Mouse (Mus musculus): Measurements from ENCODE around the gene Jhy. TPM values are rescaled to one million over a fixed set of nuclear protein-coding genes. Genes with fewer than 3 reads are reported as not detected.

Gene Jhy
- polyA plus RNA-seq, 1 experiment from 2014 or later: 0.20 TPM

DNA sequence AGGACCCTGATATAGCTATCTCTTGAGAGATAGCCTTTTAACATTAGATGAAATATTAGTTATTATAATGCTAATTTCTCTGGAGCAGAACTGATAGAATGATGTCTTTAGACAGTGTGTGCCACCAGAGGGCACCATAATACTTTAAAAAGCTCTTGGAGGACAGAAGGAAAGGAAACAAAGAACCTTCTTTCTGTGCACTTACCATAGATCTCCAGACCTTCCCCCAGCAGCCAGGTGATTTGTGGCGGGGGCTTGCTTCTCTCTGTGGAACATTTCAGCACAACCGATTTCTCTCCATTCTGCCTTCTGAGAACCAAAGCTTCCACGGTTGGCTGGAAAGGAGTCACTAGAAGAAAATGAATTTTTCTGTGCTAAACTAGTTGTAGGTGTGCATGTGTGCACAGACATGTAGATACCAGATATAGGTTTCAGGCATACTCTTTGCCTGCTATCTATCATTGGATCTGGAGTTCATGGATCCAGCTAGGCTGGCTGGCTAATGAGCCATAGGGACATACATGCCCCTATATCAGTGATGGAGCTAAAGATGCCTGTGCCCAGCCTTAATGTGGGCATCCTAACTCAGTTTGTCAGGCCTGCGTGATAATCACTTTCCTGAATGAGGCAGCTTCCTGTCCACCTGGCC lies 26.1 kb upstream of the Jhy start:
- no peaks in the 10 kb centered on the region for H3K9me3 ChIP-seq (ENCODE audit: control insufficient read depth, low read depth, low read length)
- H3K36me3 ChIP-seq (ENCODE audit: control insufficient read depth, insufficient read depth, low read length): no peaks in the 10 kb centered on the region
- H3K4me1 ChIP-seq (ENCODE audit: control insufficient read depth, insufficient read depth, low read length): no peaks in the 10 kb centered on the region
- H3K27me3 ChIP-seq (ENCODE audit: control insufficient read depth, insufficient read depth, low read length): no peaks in the 10 kb centered on the region
- H3K4me3 ChIP-seq (ENCODE audit: low read depth, low read length): no peak overlapping the region
- no peak overlapping the region for H3K27ac ChIP-seq (ENCODE audit: low read length)
- ATAC-seq (ENCODE audit: insufficient number of reproducible peaks, insufficient read depth, low FRiP score, low read depth): no peak
- no peak overlapping the region for H3K9ac ChIP-seq (replicated peaks; ENCODE audit: low read depth, low read length)
- WGBS: 46% methylated on average over 4 of the region's 4 CpGs
- H3K4me2 ChIP-seq (replicated peaks; ENCODE audit: low read depth, low read length): no peak overlapping the region

DNA sequence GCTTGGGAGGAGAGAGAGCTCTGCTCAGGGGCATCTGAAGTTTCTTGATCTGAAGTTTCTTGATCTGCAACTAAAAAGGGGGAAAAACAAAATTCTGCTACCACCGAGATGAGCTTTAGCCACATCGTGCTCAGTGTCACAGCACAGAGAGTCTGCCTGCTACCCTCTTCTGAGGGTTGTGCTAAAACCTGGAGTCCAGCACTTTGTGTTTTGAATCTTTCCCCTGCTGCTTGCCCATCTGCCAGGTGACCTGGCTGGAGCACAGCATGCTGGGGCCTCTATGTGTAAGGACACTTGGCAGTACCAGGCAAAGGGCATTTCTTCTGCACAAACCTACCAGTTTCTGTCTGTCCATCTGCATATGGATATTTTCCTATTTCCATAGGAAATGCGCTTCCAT lies 20.4 kb upstream of the Jhy start:
- no peaks in the 10 kb centered on the region for H3K9me3 ChIP-seq (ENCODE audit: control insufficient read depth, low read depth, low read length)

DNA sequence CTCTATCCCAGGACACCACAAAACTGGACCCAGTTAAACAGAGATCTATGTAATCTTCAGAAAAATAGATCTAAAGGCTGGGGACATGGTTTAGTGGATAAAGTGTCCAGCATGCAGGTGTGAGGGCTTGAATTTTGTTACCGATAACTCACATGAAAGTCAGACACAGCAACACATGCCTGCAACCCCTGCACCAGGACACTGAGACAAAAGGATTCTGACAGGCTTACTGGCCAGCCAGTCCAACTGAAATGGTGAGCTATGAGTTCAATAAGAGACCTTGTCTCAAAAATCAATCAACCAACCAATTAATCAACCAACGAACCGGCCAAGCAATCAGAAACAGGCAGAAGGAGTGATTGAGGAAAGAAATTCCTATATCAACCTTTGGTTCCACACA lies 19.8 kb upstream of the Jhy start:
- Histone ChIP-seq H3K27me3 (ENCODE audit: control insufficient read depth, insufficient read depth, low read length) (no peaks in the 10 kb centered on the region), H3K4me3 (ENCODE audit: low read depth, low read length) (no peak overlapping the region), H3K27ac (ENCODE audit: low read length) (no peak overlapping the region), H3K4me1 (ENCODE audit: control insufficient read depth, insufficient read depth, low read length) (no peaks in the 10 kb centered on the region), H3K36me3 (ENCODE audit: control insufficient read depth, insufficient read depth, low read length) (no peaks in the 10 kb centered on the region), H3K9ac (replicated peaks; ENCODE audit: low read depth, low read length) (no peak overlapping the region), H3K4me2 (replicated peaks; ENCODE audit: low read depth, low read length) (no peak overlapping the region), H3K9me3 (ENCODE audit: control insufficient read depth, low read depth, low read length) (no peaks in the 10 kb centered on the region)
- WGBS: 79% methylated on average over 3 of the region's 3 CpGs
- ATAC-seq (ENCODE audit: insufficient number of reproducible peaks, insufficient read depth, low FRiP score, low read depth): no peak

More for the DNA sequence above, 20.4 kb upstream of the Jhy start:
- no peak for ATAC-seq (ENCODE audit: insufficient number of reproducible peaks, insufficient read depth, low FRiP score, low read depth)
- no peak overlapping the region for H3K4me2 ChIP-seq (replicated peaks; ENCODE audit: low read depth, low read length)
- no peak overlapping the region for H3K27ac ChIP-seq (ENCODE audit: low read length)
- WGBS: 70% methylated on average over 3 of the region's 3 CpGs
- H3K4me1 ChIP-seq (ENCODE audit: control insufficient read depth, insufficient read depth, low read length): no peaks in the 10 kb centered on the region
- H3K9ac ChIP-seq (replicated peaks; ENCODE audit: low read depth, low read length): no peak overlapping the region
- H3K4me3 ChIP-seq (ENCODE audit: low read depth, low read length): no peak overlapping the region
- no peaks in the 10 kb centered on the region for H3K36me3 ChIP-seq (ENCODE audit: control insufficient read depth, insufficient read depth, low read length)
- H3K27me3 ChIP-seq (ENCODE audit: control insufficient read depth, insufficient read depth, low read length): no peaks in the 10 kb centered on the region

DNA sequence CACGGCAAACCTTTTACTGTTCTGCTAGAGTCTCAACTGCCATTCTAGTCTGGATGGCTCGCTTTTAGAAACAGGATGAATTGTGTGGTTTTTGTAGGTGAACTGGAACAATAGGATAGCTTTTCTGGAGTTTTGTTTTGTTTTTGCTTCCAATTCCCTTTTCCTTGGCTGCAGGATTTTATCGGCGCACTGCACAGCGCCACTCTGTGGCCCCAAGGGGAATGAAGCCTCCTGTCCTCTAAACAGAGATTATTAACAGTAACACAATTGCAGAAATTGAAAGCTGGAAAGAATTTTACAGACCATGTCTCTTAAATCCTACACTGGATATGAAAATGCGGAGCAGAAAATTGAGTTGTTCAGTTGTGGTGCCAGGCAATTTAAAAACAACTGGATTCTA lies 18.6 kb upstream of the Jhy start:
- H3K4me1 ChIP-seq (ENCODE audit: control insufficient read depth, insufficient read depth, low read length): no peaks in the 10 kb centered on the region
- H3K36me3 ChIP-seq (ENCODE audit: control insufficient read depth, insufficient read depth, low read length): no peaks in the 10 kb centered on the region
- H3K27me3 ChIP-seq (ENCODE audit: control insufficient read depth, insufficient read depth, low read length): no peaks in the 10 kb centered on the region
- H3K9ac ChIP-seq (replicated peaks; ENCODE audit: low read depth, low read length): no peak overlapping the region
- H3K4me2 ChIP-seq (replicated peaks; ENCODE audit: low read depth, low read length): no peak overlapping the region
- no peak for ATAC-seq (ENCODE audit: insufficient number of reproducible peaks, insufficient read depth, low FRiP score, low read depth)
- H3K9me3 ChIP-seq (ENCODE audit: control insufficient read depth, low read depth, low read length): no peaks in the 10 kb centered on the region
- 42% methylated on average over 6 of the region's 6 CpGs for WGBS
- no peak overlapping the region for H3K4me3 ChIP-seq (ENCODE audit: low read depth, low read length)
- H3K27ac ChIP-seq (ENCODE audit: low read length): no peak overlapping the region

DNA sequence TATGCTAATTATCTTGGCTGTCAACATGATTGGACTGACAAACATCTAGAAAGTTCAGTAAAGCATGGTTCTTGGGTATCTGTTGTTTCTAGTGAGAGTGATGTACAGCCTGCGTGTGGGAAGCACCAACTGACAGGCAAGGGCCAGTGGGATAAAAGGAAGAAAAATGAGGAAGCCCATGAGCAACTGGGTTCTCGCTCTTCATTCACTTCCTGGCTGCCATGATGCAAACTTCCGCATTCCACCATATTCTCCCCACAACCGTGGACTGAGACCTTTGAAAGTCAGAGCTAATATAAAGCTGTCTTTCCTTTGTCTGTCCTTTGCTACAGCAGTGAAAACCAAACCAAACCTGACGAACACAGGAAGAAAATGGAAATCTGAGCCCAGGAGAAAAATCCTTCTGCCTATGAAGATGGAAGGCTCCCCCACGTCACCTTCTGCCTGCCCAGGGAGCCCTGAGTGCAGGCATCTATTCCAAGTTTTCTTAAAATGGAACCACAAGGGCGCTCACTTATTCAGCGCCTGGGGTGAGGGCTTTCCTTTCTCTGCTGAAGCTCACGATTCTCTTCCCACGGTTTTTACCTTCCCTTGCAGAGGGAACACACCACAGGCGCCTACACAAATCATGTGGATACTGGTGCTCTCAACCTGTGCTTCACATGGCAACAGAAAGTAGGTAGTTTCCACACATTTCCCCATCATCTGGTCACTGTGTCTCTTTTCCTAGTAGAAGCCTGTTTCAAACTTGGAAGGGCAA lies 10.3 kb upstream of the Jhy start:
- no peak for ATAC-seq (ENCODE audit: insufficient number of reproducible peaks, insufficient read depth, low FRiP score, low read depth)
- Histone ChIP-seq H3K27ac (ENCODE audit: low read length) (no peak overlapping the region), H3K36me3 (ENCODE audit: control insufficient read depth, insufficient read depth, low read length) (no peaks in the 10 kb centered on the region), H3K4me3 (ENCODE audit: low read depth, low read length) (no peak overlapping the region), H3K9ac (replicated peaks; ENCODE audit: low read depth, low read length) (no peak overlapping the region), H3K9me3 (ENCODE audit: control insufficient read depth, low read depth, low read length) (no peaks in the 10 kb centered on the region), H3K4me2 (replicated peaks; ENCODE audit: low read depth, low read length) (no peak overlapping the region), H3K4me1 (ENCODE audit: control insufficient read depth, insufficient read depth, low read length) (no peaks in the 10 kb centered on the region), H3K27me3 (ENCODE audit: control insufficient read depth, insufficient read depth, low read length) (no peaks in the 10 kb centered on the region)
- 75% methylated on average over 11 of the region's 11 CpGs for WGBS

DNA sequence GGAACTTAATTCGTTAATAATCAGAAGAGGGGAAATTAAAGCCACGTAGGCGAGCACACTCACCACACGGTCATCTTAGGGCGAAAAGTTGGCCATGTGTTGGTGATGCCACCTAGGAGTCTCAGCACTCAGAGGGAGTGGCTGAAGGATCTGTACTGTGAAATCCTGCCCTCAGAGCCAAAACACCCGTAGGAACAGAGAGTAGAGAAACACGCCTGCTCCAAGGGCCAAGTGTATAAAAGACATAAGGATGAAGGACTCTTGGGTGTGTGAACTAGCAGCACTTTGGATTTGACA lies 448 bp upstream of the Jhy start:
- 28% methylated on average over 7 of the region's 7 CpGs for WGBS
- Histone ChIP-seq H3K4me1 (ENCODE audit: control insufficient read depth, insufficient read depth, low read length) (no peaks in the 10 kb centered on the region; the same call in 1 of the 2 replicates), H3K4me3 (ENCODE audit: low read depth, low read length) (peak overlapping the region; percentile 29), H3K27me3 (ENCODE audit: control insufficient read depth, insufficient read depth, low read length) (peaks cover 8% of the 10 kb centered on the region), H3K36me3 (ENCODE audit: control insufficient read depth, insufficient read depth, low read length) (no peaks in the 10 kb centered on the region), H3K9me3 (ENCODE audit: control insufficient read depth, low read depth, low read length) (no peaks in the 10 kb centered on the region), H3K9ac (replicated peaks; ENCODE audit: low read depth, low read length) (no peak overlapping the region), H3K4me2 (replicated peaks; ENCODE audit: low read depth, low read length) (peak overlapping the region; percentile 68), H3K27ac (ENCODE audit: low read length) (no peak overlapping the region)
- ATAC-seq (ENCODE audit: insufficient number of reproducible peaks, insufficient read depth, low FRiP score, low read depth): no peak

DNA sequence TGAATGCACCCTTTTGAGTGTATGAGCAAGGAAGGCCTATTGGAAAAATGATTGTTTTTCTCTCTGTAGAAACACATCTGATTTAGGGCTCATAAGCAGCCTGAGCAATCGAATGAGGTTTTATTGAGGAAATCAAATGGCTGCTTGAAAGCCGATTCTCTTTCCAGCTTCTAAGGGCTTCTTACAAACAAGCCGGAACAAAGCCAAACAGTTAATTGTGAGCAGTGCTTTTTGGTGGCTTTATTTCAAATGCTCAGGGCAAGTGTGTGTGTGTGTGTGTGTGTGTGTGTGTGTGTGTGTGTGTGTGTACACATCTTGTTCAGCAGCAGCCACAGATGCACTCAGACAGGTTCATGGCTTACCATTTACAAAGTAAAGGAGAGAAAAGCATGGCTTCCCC lies 2.5 kb downstream of the Jhy start:
- H3K4me3 ChIP-seq (ENCODE audit: low read depth, low read length): no peak overlapping the region
- H3K27ac ChIP-seq (ENCODE audit: low read length): no peak overlapping the region
- no peak overlapping the region for H3K9ac ChIP-seq (replicated peaks; ENCODE audit: low read depth, low read length)
- no peaks in the 10 kb centered on the region for H3K36me3 ChIP-seq (ENCODE audit: control insufficient read depth, insufficient read depth, low read length)
- peaks cover 8% of the 10 kb centered on the region for H3K27me3 ChIP-seq (ENCODE audit: control insufficient read depth, insufficient read depth, low read length)
- no peaks in the 10 kb centered on the region for H3K9me3 ChIP-seq (ENCODE audit: control insufficient read depth, low read depth, low read length)
- 82% methylated on average over 3 of the region's 3 CpGs for WGBS
- no peaks in the 10 kb centered on the region; the same call in 1 of the 2 replicates for H3K4me1 ChIP-seq (ENCODE audit: control insufficient read depth, insufficient read depth, low read length)
- no peak for ATAC-seq (ENCODE audit: insufficient number of reproducible peaks, insufficient read depth, low FRiP score, low read depth)
- no peak overlapping the region for H3K4me2 ChIP-seq (replicated peaks; ENCODE audit: low read depth, low read length)

DNA sequence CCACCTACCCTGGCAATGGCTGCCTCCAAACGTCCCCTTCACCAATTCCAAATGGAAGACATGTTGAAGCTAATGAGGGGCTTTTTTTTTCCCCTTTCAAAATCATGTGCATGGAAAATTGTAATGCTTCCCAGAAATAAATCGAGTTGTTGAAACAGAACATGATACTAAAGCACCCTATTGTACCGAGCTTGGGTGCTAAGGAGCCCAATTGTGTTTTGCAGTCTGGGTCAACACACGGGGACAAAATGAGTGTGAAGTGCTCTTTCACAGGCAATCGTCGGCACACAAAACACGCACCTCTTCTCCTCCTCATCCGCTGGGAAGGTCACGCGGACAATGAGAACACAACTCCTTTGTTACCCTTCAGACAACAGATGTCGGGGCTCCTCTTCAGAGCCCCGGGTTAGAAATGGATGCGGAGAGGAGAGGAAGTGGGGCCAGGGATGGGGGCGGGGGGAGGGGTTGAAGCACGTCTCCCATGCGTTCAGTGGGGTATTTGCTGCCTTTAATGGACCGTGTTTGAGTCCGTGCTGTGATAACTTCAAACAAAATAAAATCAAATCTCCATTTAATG lies 14.8 kb downstream of the Jhy start:
- ATAC-seq (ENCODE audit: insufficient number of reproducible peaks, insufficient read depth, low FRiP score, low read depth): no peak
- Histone ChIP-seq H3K9ac (replicated peaks; ENCODE audit: low read depth, low read length) (no peak overlapping the region), H3K9me3 (ENCODE audit: control insufficient read depth, low read depth, low read length) (no peaks in the 10 kb centered on the region), H3K4me1 (ENCODE audit: control insufficient read depth, insufficient read depth, low read length) (no peaks in the 10 kb centered on the region), H3K27ac (ENCODE audit: low read length) (no peak overlapping the region), H3K4me3 (ENCODE audit: low read depth, low read length) (no peak overlapping the region), H3K27me3 (ENCODE audit: control insufficient read depth, insufficient read depth, low read length) (no peaks in the 10 kb centered on the region), H3K36me3 (ENCODE audit: control insufficient read depth, insufficient read depth, low read length) (no peaks in the 10 kb centered on the region), H3K4me2 (replicated peaks; ENCODE audit: low read depth, low read length) (no peak overlapping the region)
- WGBS: 58% methylated on average over 18 of the region's 18 CpGs

All from stomach, embryonic 14.5 days (tissue).